Mouse (Mus musculus) mature B cell (primary cell): ENCODE measurements around the gene Atp5h.

Source experiments
- in situ Hi-C: fragments of 300-500 bp; cut with MboI; formaldehyde crosslinking; loops from 2 replicates; pipeline ENCODE4 v1.14.3; 2019

Atp5h gene

DNA sequence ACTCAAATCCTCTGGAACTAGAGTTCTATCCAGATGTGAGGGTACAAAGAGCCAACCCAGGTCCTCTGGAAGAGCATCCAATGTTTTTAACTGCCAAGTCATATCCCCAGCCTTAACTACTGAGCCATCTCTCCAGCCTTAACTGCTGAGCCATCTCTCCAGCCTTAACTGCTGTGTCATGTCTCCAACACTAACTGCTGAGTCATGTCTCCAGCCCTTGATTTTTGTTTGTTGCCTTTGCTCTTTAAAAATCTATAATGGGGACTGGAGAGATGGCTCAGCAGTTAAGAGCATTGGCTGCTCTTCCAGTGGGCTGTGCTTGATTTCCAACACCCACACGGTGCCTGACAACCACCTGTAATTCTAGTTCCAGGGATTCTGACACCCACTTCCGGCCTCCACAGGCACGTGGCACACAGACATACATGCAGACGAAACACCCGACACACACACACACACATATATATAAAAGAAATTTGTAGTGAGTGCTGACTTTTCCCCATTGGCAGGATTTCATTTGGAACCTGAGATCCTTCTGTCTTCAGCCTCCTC, 17.9 kb upstream of the Atp5h start:
- in situ Hi-C loops, result no loop called here

DNA sequence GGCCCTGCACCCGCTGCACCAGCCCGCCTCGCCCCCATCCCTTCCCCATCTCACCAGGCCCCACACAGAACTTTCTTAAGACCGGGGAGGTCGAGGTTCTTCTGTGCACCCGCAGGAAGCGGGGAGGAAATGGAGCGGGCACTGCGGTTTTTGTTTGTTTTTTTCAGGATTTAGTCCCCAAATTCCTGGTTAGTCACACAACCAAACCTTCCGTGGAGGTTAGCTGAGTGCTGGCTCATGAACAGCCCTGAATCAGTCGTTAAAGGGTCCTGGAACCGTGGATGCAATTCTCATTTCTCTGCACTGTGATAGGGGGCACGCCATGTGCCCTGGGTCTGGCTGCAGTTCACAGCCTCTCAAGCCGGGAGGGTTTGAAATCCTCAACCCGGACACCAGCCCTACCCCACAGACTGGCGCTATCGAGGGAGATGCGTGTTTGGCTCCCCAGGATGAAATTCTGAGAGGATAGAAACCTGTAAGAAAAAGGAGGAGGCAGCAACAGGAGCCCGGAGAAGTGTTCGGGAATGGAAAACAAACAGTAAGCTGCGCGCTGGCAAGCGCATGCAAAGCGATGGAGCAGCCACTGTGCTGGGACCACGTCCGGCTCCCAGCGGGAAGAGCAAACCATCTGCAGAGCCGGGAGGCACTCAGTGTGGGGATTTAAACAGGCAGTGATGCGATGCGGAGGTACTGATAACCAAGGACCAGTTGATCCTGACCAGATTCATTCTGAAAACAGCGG, 16.0 kb upstream of the Atp5h start:
- in situ Hi-C loops, result no loop called here

DNA sequence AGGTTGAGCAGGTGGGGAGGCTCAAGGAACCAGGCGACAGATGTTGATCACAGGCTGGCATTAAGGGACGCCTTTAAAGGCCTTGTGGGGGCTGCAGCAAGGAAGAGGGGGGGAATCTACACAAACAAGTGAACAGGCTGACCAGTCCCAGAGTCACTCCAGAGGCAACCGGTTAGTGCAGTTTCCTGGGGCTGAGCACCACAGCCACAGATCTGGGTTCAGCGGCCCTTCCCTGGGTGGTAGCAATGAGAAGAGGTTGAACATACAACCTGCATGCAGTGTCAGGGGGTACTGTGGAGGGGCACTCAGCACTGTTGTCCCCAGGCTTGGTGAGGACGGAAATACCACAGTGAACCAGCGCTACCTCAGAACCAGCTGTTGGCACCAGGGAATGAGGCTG, 13.6 kb upstream of the Atp5h start:
- in situ Hi-C loops, result no loop called here

DNA sequence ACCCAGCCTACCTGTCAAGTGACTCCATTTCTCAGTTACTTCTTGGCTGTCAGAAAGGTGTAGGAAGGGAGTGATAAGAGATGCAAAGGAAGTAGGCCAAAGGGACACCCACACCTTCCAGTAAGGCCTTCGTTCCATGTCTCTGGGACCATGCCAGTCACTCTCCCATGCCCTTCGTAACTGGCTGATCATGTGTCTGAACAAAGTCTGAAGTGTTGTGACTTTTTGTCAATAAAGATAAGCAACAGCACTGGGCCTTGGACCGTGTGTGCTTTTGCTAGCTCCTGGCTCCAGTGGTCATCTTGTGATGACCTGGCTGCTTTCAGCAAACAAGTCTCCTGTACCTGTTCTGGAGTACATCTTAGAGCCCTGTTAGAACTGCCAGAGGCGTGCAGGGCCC, 13.1 kb upstream of the Atp5h start:
- in situ Hi-C loops, result no loop called here

DNA sequence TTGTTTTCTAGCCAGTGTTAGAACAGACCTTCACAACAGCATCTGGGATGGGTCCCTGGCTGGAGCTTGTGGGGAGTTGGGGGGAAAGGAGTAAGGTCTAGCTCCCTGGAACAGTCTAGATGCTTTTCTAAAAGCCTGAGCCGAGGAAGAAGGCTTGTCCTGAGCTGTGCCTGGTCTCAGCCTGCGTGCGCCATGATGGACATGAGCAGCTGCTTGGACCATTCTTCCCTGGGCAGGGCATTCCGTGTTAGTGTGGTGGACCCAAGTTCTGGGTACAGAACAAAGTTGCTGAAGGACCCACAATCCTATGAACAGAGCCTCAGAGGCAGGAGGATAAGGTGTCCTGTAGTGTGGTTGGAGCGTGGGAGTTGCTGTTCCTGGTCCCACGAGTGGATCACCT, 10.8 kb upstream of the Atp5h start:
- in situ Hi-C loops, result no loop called here

DNA sequence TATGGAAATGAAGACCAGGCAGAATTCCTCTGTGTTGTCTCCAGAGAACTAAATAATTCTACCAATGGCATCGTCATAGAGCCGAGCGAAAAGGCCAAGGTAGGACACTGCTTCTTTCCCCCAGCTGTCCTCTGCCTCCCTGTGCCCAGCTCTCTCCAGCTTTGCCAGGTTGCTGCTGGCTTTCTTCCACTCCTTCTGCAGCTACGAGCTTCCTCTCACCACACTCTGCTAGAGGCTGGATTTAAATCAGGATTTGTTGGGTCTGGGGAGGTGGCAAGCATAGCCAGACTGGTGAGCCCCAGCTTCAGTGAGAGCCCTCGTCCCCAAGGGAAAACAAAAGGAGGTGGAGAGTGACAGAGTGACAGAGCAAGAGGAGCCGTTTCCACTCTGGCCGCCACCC, 9.5 kb upstream of the Atp5h start:
- in situ Hi-C loops, result no loop called here

DNA sequence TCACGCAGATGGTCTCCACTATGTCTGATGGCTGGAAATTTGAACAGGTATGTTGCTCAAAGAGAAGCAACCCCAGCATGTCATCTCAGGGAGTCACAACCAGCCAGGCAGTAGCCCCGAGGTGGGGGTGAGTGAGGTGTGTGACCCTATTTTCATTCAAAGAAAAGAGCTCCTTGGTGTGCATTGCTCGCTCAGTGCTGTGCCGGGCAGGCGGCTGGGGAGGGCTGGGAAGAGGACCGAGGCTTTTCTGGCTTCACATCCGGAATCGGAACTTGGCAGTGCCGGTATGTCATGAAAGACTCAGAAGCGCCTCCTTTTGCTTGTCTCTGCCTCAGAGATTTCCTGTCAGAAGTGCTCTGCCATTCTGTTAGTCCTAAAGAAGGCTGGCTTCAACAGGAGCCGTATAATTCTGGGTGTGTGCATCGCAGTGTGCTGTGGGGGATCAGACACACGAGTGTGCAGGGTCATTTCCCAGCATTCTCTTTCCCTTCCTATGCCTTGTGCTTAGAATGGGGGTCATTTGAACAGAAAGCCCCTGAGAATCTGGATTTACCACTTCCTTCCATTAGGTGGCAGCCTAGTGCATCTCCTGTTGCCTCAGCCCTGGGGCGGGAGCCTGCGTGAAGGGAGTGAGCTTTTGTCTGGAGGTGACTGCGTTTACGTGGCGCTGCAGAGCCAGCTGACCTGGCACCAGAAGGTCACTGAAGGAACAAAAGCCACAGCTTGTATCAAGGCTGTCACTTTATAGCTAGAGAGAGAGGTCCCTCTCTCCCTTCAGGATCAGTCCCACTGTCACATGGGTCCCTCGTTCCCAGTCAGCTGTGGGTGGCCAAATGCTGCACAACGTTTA, 7.9 kb upstream of the Atp5h start:
- in situ Hi-C loops, result no loop called here

DNA sequence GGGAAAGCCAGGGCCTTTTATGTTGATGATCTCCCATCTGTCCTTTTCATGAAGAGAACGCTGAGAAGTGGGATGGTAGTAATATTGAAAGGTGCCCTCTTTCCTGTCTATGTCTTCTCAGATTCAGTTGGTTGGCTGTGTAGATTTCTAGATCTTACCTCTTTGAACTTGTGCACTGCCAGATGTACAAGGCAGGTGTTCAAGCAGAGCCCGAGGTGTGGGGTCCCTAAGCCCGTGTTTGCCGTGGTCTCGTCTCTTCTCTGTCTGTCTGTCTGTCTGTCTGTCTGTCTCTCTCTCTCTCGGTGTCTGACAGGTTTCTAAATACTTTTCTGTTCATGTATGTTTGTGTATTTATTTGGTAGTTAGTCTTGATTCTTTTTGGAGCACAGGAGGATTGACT, 5.9 kb upstream of the Atp5h start:
- in situ Hi-C loops, result no loop called here

DNA sequence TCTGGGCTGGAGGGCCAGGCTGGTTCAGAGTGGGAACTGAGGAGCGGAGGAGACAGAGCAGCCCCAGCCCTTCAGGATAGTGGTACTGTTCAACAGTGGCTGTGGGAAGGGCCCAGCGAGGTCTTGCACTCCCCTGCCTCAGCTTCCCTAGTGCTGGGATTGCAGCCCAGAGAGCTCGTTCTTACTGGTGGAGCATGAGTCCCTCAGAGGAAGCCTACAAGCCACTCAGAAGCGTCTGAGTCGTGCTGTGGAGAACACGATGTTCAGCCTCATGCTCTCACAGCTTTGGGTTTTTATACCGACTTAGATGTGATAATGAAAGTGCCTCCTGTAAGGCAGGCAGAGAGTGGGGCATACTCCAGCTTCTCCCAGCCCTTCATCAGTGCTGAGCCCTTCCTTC, 4.9 kb upstream of the Atp5h start:
- in situ Hi-C loops, result no loop called here

DNA sequence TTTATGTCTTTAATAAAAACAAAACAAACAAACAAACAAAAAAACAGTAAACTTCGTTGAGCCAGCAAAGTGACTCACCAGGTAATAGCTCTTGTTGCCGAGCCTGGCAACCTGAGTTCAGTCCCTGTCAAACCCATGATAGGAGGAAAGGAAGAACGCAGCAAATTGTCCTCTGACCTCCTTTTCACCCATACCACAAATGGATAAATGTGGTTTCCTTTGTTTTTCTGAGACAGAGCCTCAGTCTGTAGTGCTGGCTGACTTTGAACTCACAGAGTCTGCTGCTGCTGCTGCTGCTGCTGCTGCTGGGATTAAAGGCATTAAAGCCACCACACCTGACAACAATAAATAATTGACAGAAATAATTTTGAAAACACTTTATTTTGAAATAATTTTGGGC, 3.3 kb upstream of the Atp5h start:
- in situ Hi-C loops, result no loop called here

DNA sequence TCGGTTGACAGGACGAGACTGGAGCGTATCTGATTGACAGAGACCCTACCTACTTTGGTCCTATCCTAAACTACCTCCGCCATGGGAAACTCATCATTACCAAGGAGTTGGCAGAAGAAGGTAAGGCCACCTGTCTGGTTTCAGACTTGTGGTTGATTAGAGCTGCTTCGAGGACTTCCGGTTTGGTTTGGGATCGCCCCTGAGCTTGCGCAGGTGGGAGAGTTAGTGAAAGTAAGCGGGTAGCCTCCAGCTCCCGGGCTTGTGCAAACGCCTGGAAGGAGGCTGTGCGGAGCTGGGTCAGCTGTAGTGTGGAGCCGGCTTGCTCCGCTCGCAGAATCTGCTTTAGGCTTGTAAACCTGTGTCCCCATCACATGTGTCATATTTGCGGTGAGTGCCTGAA, 2.2 kb upstream of the Atp5h start:
- in situ Hi-C loops, result no loop called here

DNA sequence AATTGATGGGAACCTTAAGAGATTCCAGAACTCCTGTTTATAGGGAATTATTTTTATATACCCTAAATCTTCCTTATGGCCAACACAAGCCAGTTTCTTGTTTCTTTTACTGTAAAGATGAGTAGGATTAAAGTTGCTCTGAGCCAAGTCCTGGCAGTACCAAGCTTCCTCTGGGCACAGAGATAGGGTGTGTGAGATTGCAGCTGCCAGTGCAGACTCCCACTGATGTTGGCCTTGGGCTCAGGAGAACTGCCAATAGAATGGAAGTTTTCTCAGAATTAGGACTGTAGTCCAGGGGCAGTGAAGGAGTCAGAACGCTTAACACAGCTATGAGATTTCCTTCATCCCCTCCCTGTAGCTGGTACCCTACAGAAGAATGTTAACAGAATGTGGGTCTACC, 1.6 kb upstream of the Atp5h start:
- in situ Hi-C loops, result no loop called here

DNA sequence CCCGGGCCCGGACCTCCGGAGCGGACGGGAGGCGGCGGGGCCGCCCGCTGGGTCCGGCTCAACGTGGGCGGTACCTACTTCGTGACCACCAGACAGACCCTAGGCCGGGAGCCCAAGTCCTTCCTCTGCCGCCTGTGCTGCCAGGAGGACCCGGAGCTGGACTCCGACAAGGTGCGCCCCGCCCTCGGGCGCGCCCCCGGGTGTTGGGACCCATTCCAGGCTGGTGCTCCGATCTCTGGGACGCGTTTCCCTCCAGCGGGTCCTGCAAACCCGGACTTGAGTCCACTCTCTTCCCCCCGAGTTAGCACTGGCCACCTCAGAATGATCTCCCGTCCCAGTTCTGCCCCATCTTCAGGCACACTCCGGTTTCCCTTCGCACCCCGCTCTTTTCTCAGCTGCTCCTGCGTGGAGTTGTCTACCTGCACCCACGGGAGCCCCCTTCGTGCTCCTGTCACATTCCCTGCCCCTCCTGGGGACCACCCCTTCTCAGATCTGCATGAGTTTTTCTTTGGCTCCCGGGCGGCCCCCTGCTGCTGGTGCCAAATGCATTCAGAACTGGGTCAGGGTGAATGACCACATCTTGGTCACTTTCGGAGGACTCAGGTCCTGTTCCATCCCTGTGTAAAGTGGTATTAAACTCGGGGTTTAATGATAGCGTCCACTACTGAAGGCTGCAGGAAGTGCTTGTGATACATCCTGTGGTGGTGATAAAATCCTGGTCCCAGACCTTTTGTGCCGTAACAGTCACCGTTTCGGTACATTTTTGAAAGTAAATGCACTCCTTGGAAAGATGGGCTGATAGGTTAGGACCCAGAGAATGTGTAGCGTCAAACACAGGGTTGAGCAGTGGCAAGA, 801 bp upstream of the Atp5h start:
- in situ Hi-C loops, result no loop called here

DNA sequence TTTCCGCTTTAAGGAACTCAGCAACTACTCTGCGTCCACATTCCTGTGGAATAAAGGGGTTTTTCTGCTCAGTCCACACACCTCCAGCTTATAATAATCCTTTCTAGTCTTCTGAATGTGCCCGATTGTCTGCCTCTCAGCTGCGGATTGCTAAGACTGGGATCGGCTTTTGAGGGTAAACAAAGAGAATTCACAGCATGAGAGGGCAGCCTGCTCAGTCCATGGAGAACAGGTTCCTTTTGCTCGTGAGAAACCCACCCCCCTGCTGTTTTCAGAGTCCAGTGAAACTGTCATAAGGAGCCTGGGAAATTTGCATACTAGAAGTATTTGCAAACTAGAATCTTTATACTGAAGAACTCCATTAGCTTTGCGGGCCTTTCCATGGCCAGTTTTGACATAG, 10.2 kb downstream of the Atp5h start:
- in situ Hi-C loops, result no loop called here

DNA sequence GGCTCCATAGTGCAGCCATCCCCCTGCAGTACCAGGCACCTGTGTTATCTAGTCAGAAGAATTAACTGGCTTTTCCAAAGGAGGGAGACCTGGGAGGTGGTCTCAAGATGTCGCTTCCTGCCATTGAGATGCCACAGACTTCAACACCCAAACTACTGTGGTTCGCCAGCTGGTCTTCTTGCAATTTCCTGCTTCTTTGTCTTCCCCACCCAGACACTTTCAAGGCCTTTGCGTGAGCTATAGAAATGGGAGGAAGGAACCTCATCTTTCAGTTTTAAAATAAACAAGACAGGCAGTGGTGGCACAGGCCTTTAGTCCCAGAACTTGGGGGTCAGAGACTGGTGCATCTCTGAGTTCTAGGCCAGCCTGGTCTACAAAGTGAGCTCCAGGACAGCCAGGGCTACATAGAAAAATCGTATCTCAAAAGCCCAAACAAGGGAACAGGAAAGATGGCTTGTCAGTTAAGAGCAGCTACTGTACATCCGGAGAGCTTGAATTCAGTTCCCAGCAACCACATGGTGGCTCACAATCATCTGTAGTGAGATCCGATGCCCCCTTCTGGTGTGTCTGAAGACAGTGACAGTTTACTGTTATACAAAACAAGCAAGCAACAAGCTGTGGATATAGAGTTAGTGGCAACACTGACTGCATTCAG, 11.4 kb downstream of the Atp5h start:
- in situ Hi-C loops, result no loop called here

DNA sequence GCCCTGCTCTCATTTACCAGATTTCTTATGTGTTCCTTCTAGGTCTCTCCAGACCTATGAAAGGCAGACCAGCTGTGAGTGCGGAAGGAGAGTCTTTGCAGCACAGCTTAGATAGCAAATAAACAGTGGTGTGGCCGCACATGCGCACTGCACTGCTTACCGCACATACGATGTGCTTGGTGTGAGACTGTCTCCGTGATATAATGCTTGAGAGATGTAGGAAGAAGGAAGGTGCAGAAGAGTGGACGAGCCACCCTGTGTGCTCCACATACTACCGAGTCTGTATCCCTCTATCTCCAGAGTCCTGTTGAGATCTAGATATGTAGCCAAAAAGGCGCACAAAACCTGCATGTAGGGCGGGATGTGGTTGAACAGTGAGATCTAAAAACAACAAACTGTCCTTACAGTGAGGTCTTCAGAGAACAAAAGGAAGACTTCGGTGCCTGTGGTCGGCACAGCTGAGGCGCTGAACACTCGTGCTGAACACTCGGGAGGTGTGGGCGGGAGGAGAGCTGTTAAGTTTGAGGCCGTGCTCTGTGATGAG, 12.8 kb downstream of the Atp5h start:
- in situ Hi-C loops, result no loop called here

DNA sequence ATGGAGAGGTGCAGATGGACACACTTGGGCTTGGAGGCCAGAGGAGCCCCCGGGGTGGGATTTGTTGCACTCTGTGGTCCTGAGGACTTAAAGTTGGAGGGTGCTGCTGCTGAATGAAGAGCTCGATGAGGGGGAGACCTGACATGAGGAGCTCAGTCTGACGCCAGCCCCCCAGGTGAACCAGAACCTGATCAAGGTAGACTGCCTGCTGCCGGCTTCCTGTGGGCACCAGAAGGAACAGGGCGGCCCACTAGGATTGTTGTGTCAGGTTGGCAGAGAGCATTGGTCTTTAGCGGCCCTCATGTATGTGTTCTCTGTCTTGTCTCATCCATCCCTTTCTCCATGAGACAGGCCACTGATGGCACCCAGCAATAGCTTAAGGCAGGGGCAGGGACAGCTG, 14.0 kb downstream of the Atp5h start:
- in situ Hi-C loops, result no loop called here

DNA sequence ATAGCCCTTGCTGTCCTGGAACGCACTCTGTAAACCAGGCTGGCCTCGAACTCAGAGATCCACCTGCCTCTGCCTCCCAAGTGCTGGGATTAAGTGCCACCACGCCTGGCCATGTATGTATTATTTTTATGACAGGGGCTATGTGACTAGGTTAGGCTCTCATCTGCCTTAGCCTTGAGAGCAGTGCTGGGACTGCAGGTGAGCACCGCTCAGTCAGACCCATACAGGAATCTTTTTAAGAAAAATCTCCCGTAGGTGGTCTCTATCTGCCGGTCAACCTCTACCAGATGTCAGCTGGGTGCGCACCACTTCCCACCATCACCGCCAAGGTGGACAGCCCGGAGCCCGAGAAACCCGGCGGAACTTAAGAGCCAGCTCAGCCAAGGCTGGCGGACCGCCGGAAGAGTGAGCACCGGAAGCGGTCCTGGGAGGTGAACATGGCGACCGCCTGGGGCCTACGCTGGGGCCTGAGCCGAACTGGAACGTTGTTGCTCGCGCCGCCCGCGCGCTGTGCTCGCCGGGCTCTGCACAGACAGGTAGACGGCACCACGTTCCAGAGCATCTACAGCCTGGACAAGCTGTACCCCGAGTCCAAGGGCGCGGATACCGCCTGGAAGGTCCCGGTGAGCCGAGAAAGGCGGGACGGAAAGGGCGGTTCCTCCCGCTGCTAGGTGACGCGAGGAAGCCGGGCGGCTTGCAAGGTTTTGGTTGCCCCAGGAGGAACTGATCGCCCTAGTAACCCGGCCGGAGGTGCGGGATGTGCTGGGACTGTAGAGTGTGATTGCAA, 16.2 kb downstream of the Atp5h start, which contains the start of gene Mrpl58:
Mrpl58 (plus strand) TSS at position 415 of the 787 bp plus-strand sequence.
- in situ Hi-C loops, result no loop called here

DNA sequence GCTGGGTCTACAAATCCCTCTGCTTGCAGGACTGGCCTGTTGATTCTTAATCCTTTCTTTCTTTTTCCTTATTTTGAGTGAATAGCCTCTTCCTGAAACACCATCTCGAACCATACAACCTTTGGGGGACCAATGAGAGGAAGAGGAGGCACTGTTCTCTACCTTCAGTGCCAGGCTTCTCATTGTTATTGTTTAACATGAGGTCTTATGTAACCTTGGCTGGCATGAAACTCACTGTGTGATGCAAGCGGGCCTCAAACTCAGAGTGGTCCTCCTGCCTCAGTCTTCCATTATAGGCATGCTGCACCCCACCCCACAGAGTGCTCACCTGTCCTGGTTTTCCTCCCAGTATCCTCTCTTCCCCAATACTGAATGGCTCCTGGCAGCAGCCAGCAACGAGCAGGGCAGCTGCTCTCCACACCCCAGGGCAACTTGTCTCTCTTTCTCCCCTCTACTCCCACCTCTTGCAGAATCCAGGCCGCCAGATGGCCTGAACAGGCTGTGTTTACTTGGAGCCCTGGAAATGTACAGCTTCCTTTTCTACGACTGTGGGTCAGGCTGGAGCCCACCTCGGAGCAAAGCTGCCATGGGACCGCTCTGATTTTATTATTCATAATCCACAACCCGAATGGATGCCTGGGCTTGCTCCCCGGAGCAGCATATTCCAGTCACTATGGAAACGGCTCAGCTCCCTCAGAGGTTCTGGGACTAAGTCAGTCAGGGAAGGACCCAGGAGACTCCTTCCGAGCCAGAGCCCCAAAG, 19.0 kb downstream of the Atp5h start:
- in situ Hi-C loops, result no loop called here

DNA sequence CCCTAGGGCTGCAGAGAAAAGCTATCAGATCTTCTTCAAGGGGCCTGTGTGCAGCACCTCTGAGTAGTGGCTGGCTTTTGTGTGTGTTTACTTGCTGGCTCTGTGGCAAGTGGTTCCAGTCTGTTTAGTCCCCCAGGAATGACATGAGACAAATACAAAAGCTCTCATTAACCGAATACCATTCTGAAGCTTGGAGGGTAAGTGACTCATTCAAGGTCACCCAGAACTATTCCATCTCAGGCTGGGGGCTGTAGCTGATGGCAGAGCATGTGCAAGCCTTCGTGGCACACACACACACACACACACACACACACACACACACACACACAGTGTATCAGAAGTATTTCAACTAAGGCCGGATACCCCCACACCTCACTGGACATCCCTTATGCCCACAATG, 19.6 kb downstream of the Atp5h start:
- in situ Hi-C loops, result no loop called here
